Mouse (Mus musculus): ENCODE results near the gene Foxk1. TPM values are rescaled to one million over a fixed set of nuclear protein-coding genes. Genes with fewer than 3 reads are reported as not detected.

The Foxk1 gene
- total RNA-seq, 2 experiments from 2014 or later = 10.5 to 12.1 TPM

DNA sequence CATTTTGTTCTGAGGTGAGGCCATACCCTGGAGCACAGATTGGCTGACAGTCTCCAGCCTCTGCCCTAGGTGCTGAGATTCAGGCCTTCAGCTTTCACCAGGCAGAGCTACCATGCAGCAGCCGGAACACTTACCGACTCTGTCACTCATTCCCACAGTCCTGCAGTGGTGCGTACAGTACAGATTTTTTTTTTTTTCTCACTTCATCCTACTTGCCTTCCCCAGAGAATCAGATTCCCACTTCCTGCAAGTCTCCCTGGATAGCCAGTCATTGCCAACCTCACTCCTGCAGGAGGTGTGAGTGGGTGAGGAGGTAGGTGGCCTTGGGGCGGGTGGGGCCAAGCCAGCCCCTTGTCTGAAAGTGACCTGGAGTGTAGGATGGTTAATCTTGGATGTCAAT, 19.0 kb downstream of the Foxk1 start:
- no peak for DNase-seq

- no peak for DNase-seq
Observed at GRCm38 (mm10) chr5:142420920-142421319, 19.6 kb downstream of the Foxk1 start.

GRCm38 (mm10) chr5:142421886-142422285, 20.6 kb downstream of the Foxk1 start:
- DNase-seq = no peak

DNA sequence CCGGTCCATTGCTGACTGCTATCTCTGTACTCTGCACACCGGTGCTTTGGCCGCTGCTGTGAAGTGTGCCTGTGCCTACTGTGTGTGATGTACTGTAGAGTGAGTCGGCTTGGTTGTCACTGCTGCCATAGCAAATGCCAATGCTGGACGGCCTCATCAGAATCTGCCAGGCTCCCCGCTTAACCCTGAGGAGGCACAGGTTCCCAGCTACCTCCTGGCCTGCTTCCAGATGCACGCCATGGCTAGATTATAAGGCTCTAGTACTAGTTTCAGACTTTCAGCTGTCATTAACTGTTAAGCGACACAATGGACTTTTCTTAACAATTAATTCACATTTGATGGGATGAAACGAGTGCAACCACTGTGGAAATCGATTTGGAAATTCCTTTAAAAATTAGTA, 21.8 kb downstream of the Foxk1 start:
- DNase-seq = no peak

GRCm38 (mm10) chr5:142423701-142424100, 22.4 kb downstream of the Foxk1 start:
- DNase-seq = no peak

GRCm38 (mm10) chr5:142424627-142425349, 23.5 kb downstream of the Foxk1 start:
- DNase-seq = peak; percentile 90

DNA sequence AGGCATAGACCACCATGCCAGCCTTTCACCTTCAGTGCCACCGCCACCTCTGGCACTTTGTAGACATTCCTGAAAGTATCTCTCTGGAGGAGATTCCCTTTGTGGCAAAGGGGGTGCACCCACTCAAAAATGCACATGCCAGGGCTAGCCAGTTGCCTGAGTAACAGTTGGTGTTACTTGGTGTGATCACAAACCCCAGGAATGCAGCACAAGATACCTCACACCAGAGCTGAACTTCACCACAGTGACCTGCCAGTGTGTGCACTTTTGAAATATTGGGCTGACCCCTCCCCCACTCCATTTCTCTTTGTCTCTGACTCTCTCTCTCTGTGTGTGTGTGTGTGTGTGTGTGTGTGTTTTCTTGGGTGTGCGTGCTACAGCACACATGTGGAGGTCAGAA, 25.2 kb downstream of the Foxk1 start:
- DNase-seq = no peak

GRCm38 (mm10) chr5:142427876-142428275, 26.6 kb downstream of the Foxk1 start:
- no peak for DNase-seq

GRCm38 (mm10) chr5:142428691-142429090, 27.4 kb downstream of the Foxk1 start:
- DNase-seq = no peak

DNA sequence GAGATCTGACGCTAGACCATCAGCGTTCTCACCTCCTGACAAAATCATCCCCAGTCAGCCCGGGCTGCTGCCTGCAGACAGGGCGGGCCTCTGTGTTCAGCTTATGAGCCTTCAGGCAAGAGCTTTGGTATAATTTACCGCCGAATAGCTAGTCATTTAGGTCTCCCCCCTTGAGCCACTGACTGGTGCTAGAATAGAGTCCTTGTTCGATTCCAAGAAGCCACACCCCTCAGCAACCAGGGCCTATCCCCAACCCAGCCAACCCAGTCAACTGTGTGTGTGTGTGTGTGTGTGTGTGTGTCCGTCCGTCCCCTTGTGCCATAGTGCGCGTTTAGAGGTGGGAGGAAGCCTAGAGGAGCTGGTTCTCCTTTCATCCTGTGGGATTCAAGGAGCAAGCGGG, 29.7 kb downstream of the Foxk1 start:
- DNase-seq = no peak

- DNase-seq = peak; percentile 67
Observed at GRCm38 (mm10) chr5:142431811-142432434, 30.6 kb downstream of the Foxk1 start.

- no peak for DNase-seq
Observed at GRCm38 (mm10) chr5:142432695-142433094, 31.4 kb downstream of the Foxk1 start.

- DNase-seq = no peak
Observed at GRCm38 (mm10) chr5:142434052-142434451, 32.8 kb downstream of the Foxk1 start.

- no peak for DNase-seq
Observed at GRCm38 (mm10) chr5:142435736-142436135, 34.4 kb downstream of the Foxk1 start.

DNA sequence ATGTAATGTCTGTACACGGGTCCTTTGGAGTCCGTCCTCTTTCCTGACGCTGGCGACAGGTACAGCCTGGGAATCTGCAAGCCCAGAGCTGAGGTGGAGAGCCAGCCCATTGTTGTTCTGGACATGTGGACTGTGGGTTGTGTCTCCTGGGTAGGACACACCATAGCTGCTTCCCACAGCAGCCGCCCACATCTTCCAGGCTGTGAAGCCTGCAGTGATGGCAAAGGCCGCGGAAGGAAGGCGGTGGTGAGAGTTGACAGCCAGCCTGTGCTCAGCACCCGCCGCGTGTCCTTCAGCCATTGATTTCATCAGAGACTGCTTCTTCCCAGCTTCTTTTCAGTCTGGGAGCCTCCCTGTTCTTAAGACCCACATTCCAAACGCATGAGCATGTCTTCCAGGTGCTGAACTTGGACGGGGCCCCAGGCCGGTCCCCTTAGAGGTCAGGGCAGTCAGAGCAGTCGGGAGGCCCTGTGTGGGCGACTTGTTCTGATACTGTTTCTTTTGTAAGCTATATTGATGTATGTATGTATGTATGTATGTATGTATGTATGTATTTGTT, 37.2 kb downstream of the Foxk1 start:
- peak; percentile 25 for DNase-seq

- DNase-seq = no peak
Observed at GRCm38 (mm10) chr5:142439911-142440432, 38.7 kb downstream of the Foxk1 start.

DNA sequence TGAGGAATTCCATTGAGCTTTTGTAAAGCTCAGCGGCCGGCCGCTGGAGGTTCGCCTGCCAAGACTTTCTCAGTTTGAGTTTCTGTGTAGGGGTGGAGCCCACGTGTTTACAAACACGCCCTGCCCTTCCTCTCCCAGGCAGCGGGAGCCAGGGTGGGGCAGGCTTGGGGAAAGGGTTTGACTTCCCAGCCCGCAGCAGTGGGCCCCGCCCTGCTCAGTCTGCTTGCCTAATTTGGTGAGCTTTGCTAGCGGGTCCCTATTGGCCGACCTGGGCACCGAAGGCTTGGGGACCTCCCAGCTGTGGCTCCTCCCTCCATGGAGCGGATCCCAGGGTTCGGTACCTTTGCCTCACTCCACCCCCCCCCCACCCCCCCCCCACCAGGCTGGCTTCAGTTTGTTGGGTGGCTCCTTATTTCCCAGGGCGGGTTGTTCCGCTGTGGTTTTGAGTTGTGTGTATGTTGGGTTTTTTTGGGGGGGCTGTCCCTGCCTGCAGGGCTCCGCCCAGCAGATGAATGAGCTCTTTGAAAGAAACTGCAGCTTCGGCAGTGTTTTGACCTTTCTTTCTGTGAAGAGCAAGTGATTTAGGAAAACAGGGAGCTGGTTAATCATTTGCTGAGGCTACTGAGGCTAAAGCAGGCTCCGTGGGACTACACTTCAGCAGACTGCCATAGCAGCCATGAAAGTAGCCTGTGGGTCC, 39.3 kb downstream of the Foxk1 start:
- DNase-seq = peak; percentile 98

- DNase-seq = peak; percentile 27
Observed at GRCm38 (mm10) chr5:142441332-142442044, 40.2 kb downstream of the Foxk1 start.

DNA sequence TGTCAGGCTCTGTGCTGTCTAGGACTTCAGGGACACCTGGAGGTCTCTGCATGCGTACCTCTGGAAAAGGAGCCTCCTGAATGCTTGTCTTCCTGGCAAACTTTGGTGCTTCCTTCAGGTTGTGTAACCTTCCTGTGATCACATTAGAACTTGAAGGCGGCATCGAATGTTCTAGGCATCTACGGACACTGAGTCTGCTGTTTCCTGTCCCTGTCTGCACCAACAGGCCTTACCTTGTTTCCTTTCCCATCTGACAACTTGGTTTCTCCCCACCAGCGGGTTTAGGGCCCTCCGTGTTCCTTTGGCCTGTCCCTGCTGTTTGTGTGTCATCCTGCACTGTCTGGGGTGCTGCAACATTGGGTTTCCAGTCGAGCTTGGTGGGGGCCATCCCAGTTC, 40.7 kb downstream of the Foxk1 start:
- DNase-seq = no peak

DNA sequence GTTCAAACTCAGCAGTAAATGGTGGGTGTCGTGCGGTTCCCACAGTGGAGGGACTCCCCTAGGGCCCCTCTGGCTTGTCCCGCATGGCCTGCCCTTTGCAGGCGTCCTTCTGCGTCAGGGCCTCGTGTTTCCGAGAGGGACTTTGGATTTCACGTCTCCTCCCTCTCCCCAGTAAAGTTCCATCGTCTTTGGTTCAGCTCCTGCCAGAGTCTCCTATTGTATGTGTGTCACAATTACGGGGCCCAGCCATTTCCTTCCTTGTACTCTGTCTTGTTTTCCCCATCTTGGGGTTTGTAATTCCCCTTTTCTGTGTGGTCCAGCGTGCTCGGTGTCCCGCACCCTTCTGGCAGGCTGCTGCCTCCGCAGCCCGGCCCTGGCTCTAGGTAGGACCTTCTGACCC, 42.2 kb downstream of the Foxk1 start:
- DNase-seq = no peak

- no peak for DNase-seq
Observed at GRCm38 (mm10) chr5:142443994-142444393, 42.7 kb downstream of the Foxk1 start.

Measured in gastrocnemius, postnatal 25 days (tissue).